ENCODE assay signal across 24 mouse cellular contexts in genomic region chr3:105756505-105756904, GRCm38 (mm10). TPM values are rescaled to one million over a fixed set of nuclear protein-coding genes. Genes with fewer than 3 reads are reported as not detected.
A peak's percentile ranks its signal among the peaks of the same experiment; 100 is the strongest.
DNase-seq lines count a peak whose midpoint lies in the region; ATAC-seq and TF ChIP-seq lines count a peak whose summit lies in the region.
"Had no signal": no experiment of that assay in that cellular context is flagged by ENCODE, and none has a peak within 500 bp of the region (broad histone marks: within the 10 kb centered on the region; RNA-seq: fewer than 3 reads in every experiment).

No protein-coding gene starts in this region.

- TF ChIP-seq CTCF in gastrocnemius, adult 2 months (IDR thresholded peaks at IDR 0.05) = no peak
- TF ChIP-seq CTCF in liver, postnatal 0 days (IDR thresholded peaks at IDR 0.05; ENCODE audit: low read depth) = no peak

- peaks cover 34% of the 10 kb centered on the region for H3K4me1 ChIP-seq in liver, postnatal 0 days (ENCODE audit: insufficient read depth)
- no peaks in the 10 kb centered on the region for H3K4me1 ChIP-seq in kidney, embryonic 14.5 days (ENCODE audit: control insufficient read depth, insufficient read depth, low read length)
- H3K4me1 ChIP-seq in forebrain, embryonic 16.5 days (replicated peaks; ENCODE audit: control insufficient read depth, insufficient read depth, low read length) = no peaks in the 10 kb centered on the region

- no peak for TF ChIP-seq EP300 in liver, postnatal 0 days (IDR thresholded peaks at IDR 0.05; ENCODE audit: low read depth)

- intact Hi-C loops in gastrocnemius, adult 2 months (cut with DNase I) = no loop called here

- H3K9ac ChIP-seq in liver, postnatal 0 days (replicated peaks) = no peak overlapping the region
- no peak overlapping the region for H3K9ac ChIP-seq in kidney, embryonic 14.5 days (ENCODE audit: low read depth, low read length)
- no peak overlapping the region for H3K9ac ChIP-seq in forebrain, embryonic 16.5 days (replicated peaks; ENCODE audit: low read depth, low read length)
- H3K9ac ChIP-seq: heart, embryonic 15.5 days; hindbrain, embryonic 14.5 days had no signal

- no peak overlapping the region for H3K4me2 ChIP-seq in liver, postnatal 0 days (ENCODE audit: low read depth, low read length)
- no peak overlapping the region for H3K4me2 ChIP-seq in kidney, embryonic 14.5 days (replicated peaks; ENCODE audit: low read depth, low read length)
- H3K4me2 ChIP-seq in forebrain, embryonic 16.5 days (ENCODE audit: low read length) = no peak overlapping the region
- H3K4me2 ChIP-seq: heart, embryonic 15.5 days; hindbrain, embryonic 14.5 days had no signal

- no peak overlapping the region for H3K4me3 ChIP-seq in gastrocnemius, adult 2 months
- H3K4me3 ChIP-seq in liver, postnatal 0 days (ENCODE audit: low read depth, low read length) = no peak overlapping the region
- no peak overlapping the region for H3K4me3 ChIP-seq in kidney, embryonic 14.5 days (ENCODE audit: low read length)
- H3K4me3 ChIP-seq in forebrain, embryonic 16.5 days (replicated peaks; ENCODE audit: low read length) = no peak overlapping the region
- H3K4me3 ChIP-seq: embryonic facial prominence, embryonic 10.5 days; heart, embryonic 15.5 days; hindbrain, embryonic 10.5 days had no signal

- peak overlapping the region; percentile 84 for H3K27ac ChIP-seq in gastrocnemius, adult 2 months
- peak overlapping the region; percentile 56; the same call in 1 of the 2 replicates for H3K27ac ChIP-seq in liver, postnatal 0 days (ENCODE audit: low read depth)
- no peak overlapping the region for H3K27ac ChIP-seq in kidney, embryonic 14.5 days (ENCODE audit: low read depth, low read length)
- no peak overlapping the region for H3K27ac ChIP-seq in forebrain, embryonic 16.5 days (ENCODE audit: low read length)
- H3K27ac ChIP-seq: embryonic facial prominence, embryonic 10.5 days; heart, embryonic 15.5 days; hindbrain, embryonic 10.5 days; hindbrain, embryonic 14.5 days had no signal

- 68% methylated on average over 2 of the region's 2 CpGs for WGBS in liver, postnatal 0 days (ENCODE audit: insufficient replicate concordance)
- WGBS in kidney, embryonic 14.5 days = 88% methylated on average over 2 of the region's 2 CpGs
- 57% methylated on average over 2 of the region's 2 CpGs for WGBS in forebrain, embryonic 16.5 days

- no peaks in the 10 kb centered on the region for H3K9me3 ChIP-seq in liver, postnatal 0 days (ENCODE audit: low read length)
- H3K9me3 ChIP-seq in kidney, embryonic 14.5 days (ENCODE audit: control insufficient read depth, low read length) = no peaks in the 10 kb centered on the region
- H3K9me3 ChIP-seq in forebrain, embryonic 16.5 days (ENCODE audit: control insufficient read depth, low read length) = no peaks in the 10 kb centered on the region
- H3K9me3 ChIP-seq: embryonic facial prominence, embryonic 10.5 days; heart, embryonic 15.5 days; hindbrain, embryonic 10.5 days had no signal

- H3K27me3 ChIP-seq in liver, postnatal 0 days (ENCODE audit: insufficient read depth, low read length) = no peaks in the 10 kb centered on the region
- no peaks in the 10 kb centered on the region for H3K27me3 ChIP-seq in kidney, embryonic 14.5 days (ENCODE audit: control insufficient read depth, insufficient read depth, low read length)
- no peaks in the 10 kb centered on the region for H3K27me3 ChIP-seq in forebrain, embryonic 16.5 days (replicated peaks; ENCODE audit: control insufficient read depth, insufficient read depth, low read length)
- H3K27me3 ChIP-seq: CH12.LX; heart, embryonic 15.5 days; Patski had no signal

- no peak for ATAC-seq in liver, postnatal 0 days
- peak; percentile 69 for ATAC-seq in inflammation-experienced regulatory T-cells, adult 6 months
- ATAC-seq in kidney, embryonic 14.5 days (ENCODE audit: low FRiP score, low TSS enrichment) = no peak
- no peak for ATAC-seq in forebrain, embryonic 16.5 days
- ATAC-seq: forebrain, embryonic 14.5 days; Patski had no signal

- no peak for DNase-seq in gastrocnemius, adult 2 months
- no peak for DNase-seq in gastrocnemius, adult 18-20 months (ENCODE audit: low spot score)
- DNase-seq in liver, postnatal 0 days = no peak
- DNase-seq in liver = no peak
- peak; percentile 37 for DNase-seq in CD4-positive, CD25-positive, alpha-beta regulatory T cell, adult 2 months (ENCODE audit: low read depth, low spot score)
- DNase-seq: adrenal gland, adult 2 months; adrenal gland, postnatal 25 days; B cell, adult 2 months; cerebellum, adult 18-20 months; cerebellum, adult 9-11 months; cerebellum, postnatal 36 days; gastrocnemius, postnatal 25 days; heart, postnatal 14 days had no signal

- H3K36me3 ChIP-seq in liver, postnatal 0 days (replicated peaks; ENCODE audit: insufficient read depth, low read length) = no peaks in the 10 kb centered on the region
- no peaks in the 10 kb centered on the region for H3K36me3 ChIP-seq in kidney, embryonic 14.5 days (ENCODE audit: control insufficient read depth, insufficient read depth, low read length)
- no peaks in the 10 kb centered on the region for H3K36me3 ChIP-seq in forebrain, embryonic 16.5 days (ENCODE audit: control insufficient read depth, insufficient read depth)
- H3K36me3 ChIP-seq: embryonic facial prominence, embryonic 10.5 days; heart, embryonic 15.5 days; hindbrain, embryonic 10.5 days had no signal

RNA-seq across cellular contexts. Expression of gene Rap1a, which starts 44.6 kb away (rescaled TPM):
- 100 to 1,000 TPM in 1 of 2 experiments, 10 to 100 TPM in 1; 86.7 to 101 TPM for total RNA-seq in gastrocnemius, adult 2 months (2021)
- 10 to 100 TPM; 74.1 to 94.9 TPM for total RNA-seq in gastrocnemius, adult 18-20 months (2021)
- polyA plus RNA-seq in liver, postnatal 0 days (2015; fragmentation: Nextera tagmentation; extraction: Ambion mirVana) = 89.0 and 93.3 TPM in 2 replicates
- polyA plus RNA-seq in inflammation-experienced regulatory T-cells, adult 6 months (2017; shearing (Covaris generic)) = 100 to 1,000 TPM; 142 to 303 (median 166) TPM
- polyA plus RNA-seq in kidney, embryonic 14.5 days (2014; fragmentation: Nextera tagmentation; extraction: Ambion mirVana) = 89.0 and 141 TPM in 2 replicates
- 67.7 and 87.5 TPM in 2 replicates for polyA plus RNA-seq in forebrain, embryonic 16.5 days (2015; fragmentation: Nextera tagmentation; extraction: Ambion mirVana)

RNA-seq across cellular contexts. Expression of gene Inka2, which starts 52.1 kb away (rescaled TPM):
- total RNA-seq in gastrocnemius, adult 2 months (2021) = 1 to 10 TPM; 2.9 to 4.5 TPM
- total RNA-seq in gastrocnemius, adult 18-20 months (2021) = 1 to 10 TPM; 2.4 to 2.7 TPM
- 0.13 and 0.17 TPM in 2 replicates for polyA plus RNA-seq in liver, postnatal 0 days (2015; fragmentation: Nextera tagmentation; extraction: Ambion mirVana)
- 1 to 10 TPM; 1.5 to 2.0 (median 1.8) TPM for polyA plus RNA-seq in inflammation-experienced regulatory T-cells, adult 6 months (2017; shearing (Covaris generic))
- 0.46 and 0.57 TPM in 2 replicates for polyA plus RNA-seq in kidney, embryonic 14.5 days (2014; fragmentation: Nextera tagmentation; extraction: Ambion mirVana)
- polyA plus RNA-seq in forebrain, embryonic 16.5 days (2015; fragmentation: Nextera tagmentation; extraction: Ambion mirVana) = 3.2 and 3.9 TPM in 2 replicates
- total RNA-seq: granulocyte monocyte progenitor cell, adult 5-6 weeks had no signal

Comparison
In these comparisons a context has a peak if more than half of its experiments do, and no peak if none do; other contexts are left out.
1. H3K27ac ChIP-seq: peak in gastrocnemius, adult 2 months (single experiment) and liver, postnatal 0 days (single experiment); none in kidney, embryonic 14.5 days (single experiment) and forebrain, embryonic 16.5 days (single experiment).